Mouse (Mus musculus): ENCODE data around the gene Arpc5.
A peak's percentile ranks its signal among the peaks of the same experiment; 100 is the strongest.
"Not testable (repeated sequence)": the region's sequence is repeated elsewhere in the genome, so short reads cannot be mapped to it uniquely, and the experiment has no call there.

Gene Arpc5

DNA sequence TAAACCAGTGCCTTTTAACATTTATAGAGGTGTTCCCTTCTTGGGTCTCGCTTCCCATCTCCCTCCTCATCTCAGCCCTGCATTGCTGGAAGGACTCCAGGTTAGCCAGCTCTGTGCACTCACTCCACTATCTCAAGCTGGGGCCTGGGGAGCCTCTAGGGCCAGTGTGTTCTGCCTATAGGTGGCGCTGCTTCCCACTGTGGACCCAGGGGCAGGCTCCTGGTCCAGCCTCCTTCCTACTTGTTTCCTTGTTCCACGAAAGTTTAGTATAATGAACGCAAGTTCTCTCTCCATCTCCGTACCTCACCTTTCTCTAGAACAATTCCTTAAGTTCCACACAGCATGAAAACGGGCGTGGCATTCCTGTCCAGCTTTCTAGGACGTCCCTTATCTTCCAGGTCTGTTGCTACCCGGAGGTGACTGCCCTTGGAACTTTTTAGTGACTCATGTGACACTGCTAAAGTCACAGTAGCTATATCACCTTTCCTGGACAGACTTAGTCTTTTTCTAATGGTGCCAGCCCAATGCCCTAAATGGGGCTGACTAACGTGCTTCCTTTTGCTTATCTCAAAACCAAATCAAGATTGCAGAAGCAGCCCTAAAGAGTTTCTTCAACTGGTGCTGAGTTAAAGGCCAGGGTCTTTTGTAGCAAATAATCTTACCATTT is 12.9 kb downstream of the Arpc5 start:
- peak; percentile 55 to 59 for DNase-seq (ENCODE audit: low spot score in 2 of 2)

DNA sequence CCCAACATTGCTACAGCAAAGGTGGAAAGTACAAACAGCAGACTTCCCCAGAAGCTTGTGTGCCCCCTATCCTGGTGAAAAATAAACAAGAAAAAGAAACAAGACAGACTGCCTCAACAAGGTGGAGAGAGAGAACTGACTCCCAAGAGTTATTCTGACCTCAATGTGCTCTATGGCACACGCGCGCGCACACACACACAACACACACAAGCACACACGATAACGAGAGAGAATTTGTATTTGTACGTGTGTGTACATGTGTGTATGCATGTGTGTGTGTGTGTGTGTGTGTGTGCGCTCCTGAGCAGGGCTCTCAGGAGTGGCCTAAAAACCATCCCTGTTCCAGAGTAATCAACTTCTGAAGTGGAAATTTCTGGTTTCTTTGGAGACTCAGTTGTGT is 18.3 kb downstream of the Arpc5 start:
- no peak for DNase-seq (ENCODE audit: low spot score in 2 of 2)

DNA sequence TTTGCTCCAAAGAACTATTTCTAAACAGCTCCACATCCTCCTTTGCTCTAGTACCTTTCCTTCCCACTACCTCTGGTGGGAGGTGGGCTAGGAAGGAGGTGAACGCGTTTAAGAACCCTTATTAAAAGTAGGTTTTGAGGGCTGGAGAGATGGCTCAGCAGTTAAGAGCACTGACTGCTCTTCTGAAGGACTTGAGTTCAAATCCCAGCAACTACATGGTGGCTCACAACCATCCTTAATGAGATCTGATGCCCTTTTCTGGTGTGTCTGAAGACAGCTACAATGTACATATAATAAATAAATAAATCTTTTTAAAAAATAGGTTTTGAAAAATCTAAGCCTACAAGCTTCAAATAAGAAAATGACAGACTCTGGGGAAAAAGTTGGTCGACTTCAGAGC is 19.1 kb downstream of the Arpc5 start:
- not testable (repeated sequence) for DNase-seq (ENCODE audit: low spot score in 2 of 2)

DNA sequence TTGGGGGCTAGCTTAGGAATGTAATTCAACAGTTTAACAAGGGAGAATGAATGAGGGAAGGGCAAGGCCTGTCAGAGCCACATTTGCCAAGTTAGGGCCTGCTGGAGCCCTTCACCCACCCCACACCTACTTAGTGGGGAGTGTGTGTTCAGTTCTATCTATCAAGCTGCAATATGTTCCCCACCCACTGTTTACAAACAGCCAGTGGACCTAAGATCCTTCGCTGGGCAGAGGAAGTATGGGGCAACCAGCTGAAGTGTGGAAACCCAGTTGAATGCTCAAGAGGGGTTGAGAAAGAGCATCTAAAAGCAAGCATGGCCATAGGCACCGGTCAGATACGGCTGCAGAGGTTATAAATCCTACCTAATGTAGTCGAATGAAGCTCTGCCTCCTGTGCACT is 20.6 kb downstream of the Arpc5 start:
- DNase-seq (ENCODE audit: low spot score in 2 of 2): no peak

DNA sequence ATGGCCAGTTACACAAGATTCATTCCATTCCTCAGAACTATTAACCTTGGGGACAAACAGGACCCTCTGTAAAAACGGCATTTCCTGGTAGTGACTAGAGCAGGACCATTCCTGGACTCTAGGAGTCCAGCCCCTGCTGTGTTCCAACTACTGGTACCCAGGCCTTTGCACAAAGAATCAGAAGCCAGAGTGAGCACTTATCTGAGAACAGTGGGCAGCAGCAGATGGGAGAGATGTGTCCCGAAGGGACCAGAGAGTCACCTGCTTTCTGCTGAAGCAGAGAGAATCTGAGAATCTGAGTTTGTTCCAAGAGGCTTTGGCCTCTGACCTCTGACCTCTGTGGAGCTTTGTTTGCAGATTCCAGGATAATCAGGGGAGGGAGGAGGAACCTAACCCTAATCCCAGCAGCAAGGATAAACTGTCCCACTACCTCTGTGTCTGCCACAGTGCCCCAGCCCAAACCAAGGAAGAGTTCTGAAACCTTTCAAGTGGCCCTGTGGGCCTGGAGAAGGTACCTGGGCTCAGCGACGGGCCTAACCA is 21.8 kb downstream of the Arpc5 start:
- DNase-seq (ENCODE audit: low spot score in 2 of 2): no peak

DNA sequence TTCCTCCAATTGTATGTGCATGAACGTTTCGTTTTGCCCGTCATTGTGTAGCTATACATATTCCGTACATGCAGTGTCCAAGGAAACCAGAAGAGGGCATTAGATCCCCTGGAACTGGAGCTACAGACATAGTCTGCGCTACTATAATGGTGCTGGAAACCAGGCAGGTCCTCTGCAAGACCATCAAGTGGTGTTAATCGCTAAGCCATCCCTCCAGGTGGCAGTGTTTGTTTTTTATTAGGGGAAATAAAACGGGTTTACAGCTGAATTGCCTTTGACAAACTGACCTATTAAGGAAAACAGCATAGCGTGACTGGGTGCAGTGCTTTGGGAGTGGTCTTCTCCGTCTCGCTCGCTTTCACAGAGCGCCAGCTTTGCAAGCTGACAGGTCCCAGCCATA is 23.9 kb downstream of the Arpc5 start:
- DNase-seq (ENCODE audit: low spot score in 2 of 2): peak; percentile 46 to 64

DNA sequence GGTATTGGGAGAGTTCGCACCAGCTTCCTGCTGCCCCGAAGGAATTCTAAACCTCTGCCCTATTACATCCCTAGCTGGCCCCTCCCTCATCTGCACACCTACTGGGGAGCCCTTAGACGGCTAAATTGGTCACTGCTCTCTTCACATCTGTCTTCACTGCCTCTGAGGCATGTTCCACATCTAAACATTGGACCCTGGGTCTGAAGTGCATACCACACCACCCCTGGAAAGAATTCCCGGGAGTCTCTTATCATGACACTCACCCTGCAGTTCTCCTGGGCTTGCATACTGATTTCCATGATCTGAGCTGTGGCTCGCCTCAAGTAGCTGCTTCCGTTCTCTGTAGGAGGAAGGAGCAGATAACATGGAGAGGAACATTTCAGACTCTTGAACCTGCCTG is 24.5 kb downstream of the Arpc5 start:
- DNase-seq (ENCODE audit: low spot score in 2 of 2): no peak

DNA sequence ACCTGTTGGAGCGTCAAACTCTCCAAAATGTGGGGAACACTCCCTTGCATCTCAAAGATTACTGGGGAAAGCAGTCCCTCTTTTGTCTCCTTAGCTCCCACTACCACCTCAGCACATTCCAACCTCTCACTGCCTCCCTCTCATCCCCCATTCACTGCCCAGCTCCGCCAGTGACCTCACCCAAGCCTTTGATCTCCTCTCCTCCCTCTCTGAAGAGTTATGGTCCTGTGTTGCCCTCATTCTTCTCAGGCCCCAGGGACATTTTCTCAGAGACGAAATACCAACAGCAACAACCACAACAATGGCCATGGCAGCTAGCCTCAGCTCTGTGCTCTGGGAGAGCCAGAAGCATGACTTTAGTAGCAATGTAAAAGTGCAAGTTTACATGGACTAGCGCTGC is 24.9 kb downstream of the Arpc5 start:
- no peak for DNase-seq (ENCODE audit: low spot score in 2 of 2)

DNA sequence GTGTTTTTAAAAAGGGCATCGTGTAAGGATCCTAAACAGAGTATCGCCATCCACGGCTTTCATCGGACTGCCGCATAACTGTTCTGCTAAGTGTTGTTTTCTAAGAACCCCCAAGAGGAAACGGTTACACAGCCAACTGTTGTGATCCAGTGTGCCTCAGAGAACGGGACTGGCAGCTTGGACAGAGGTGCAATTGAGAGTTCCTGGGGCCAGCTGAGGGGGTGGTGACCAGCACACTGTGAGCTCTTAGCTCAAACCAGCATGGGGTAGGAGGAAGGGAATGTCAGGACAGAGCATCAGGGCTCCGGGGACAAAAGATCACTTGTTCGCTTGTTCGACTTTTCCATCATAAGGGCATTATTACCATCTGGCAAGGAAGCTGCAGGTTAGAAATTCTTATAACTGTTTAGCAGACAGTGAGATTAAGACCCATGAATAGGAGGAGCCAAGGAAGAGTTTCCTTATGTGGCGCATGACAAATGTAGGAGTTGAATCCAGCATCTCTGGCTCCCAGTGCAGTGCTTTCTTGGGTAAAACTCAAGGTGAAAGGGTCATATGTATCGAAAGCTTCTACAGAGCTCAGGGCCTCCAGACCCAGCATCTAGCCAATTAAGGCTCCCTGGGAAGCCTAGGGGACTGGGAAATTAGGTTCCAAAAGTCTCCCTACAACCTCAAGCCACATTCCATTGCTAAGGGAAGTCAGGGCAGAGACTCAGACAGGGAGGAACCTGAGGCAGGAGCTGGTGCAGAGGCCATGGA is 26.6 kb downstream of the Arpc5 start:
- no peak for DNase-seq (ENCODE audit: low spot score in 2 of 2)

DNA sequence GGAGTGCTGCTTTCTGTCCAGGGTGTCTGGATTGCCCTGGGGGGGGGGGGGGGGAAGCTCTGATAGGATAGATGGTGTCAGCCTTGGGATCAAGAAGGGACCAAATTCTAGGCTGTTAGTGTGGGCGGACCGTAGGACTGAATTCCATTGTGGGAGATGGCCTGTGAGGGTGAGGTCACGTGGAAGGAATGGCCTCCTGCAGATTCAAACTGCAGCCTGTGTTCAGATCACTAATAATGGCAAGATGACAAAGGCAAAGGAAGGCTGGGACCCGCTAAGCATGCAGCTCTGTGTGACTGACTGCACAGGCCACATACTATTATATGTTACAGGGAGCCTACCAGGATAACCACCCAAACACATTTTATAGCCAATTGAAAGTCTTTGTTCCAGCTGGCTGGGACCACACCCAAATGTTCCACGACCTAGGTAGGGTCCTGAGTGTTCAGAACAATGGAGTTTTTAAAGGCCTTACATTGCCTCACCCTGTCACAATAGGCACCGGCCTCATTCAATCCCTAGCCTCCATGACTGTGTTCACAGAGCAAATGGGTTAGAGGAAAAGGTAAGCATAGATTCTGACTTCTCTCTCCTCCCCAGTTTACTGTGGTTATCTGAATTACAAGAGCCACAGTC is 27.3 kb downstream of the Arpc5 start:
- DNase-seq (ENCODE audit: low spot score in 2 of 2): no peak

DNA sequence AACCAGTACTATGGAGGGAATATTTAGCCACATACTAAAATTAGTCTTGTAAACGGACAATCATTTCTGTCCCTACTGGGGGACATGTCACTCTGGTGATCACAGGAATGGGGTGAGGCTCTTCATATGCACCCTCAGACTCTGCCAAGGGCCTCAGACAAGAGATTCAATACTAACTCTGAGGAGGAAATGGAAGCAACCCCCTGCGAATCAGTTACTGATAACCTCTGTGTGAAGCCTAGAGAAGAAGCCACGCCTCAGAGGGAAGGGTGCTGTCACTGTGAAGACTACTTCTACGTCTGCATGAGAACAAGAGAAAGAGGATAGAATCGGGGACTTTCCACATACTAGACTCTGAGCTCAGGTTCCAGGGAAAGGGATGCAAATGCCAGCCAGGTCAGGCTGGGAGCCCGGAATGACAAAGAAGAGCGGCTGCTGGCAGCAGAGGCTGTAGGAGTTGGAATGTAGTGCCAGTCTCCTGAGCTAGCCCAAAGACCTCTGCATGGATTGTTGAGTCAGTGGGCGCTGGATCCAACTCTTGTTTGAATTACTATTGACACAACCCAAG is 29.4 kb downstream of the Arpc5 start:
- no peak for DNase-seq (ENCODE audit: low spot score in 2 of 2)

DNA sequence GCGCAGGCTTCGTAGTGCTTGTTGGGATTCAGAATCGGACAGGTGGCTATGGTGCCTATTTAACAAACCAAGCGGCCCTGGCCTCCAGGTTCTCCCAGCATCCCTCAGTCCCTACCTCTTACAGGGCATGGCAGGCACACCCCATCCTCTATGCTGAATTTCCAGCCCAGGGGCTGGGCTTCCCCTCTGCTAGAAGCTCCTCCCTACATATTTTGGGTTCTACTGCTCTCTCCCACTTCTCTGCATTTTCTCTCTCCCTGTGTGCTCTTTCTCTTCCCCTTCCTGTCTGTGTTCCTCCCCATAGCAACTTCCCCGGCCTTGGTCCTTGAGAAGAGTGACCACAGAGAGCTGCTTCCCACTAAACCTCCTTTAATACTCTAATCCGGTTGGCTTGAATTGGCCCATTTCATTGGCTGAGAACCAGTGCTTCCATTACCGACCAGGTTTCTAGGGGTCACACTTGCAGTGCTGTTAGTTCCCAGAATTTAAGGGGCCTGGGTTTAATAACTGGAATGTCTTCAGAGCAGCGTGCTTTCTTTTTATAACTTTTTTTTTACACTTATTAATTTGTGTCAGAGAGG is 30.4 kb downstream of the Arpc5 start:
- no peak for DNase-seq (ENCODE audit: low spot score in 2 of 2)

DNA sequence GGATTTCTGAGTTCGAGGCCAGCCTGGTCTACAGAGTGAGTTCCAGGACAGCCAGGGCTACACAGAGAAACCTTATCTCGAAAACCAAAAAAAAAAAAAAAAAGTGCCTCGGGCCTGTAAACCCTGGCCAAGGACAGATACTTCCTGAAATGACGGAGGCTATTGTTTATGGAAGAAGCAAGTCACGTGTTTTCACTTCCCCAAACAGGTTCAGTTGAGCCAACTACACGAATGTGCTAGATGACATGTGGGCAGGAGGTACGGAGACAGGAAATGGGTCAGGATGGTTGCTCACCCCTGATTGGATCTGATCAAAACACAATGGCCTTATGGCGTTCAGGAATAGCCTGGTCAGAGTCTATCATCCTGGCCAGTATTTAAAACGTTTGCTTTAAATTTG is 31.8 kb downstream of the Arpc5 start:
- DNase-seq (ENCODE audit: low spot score in 2 of 2): peak; percentile 63 to 77

DNA sequence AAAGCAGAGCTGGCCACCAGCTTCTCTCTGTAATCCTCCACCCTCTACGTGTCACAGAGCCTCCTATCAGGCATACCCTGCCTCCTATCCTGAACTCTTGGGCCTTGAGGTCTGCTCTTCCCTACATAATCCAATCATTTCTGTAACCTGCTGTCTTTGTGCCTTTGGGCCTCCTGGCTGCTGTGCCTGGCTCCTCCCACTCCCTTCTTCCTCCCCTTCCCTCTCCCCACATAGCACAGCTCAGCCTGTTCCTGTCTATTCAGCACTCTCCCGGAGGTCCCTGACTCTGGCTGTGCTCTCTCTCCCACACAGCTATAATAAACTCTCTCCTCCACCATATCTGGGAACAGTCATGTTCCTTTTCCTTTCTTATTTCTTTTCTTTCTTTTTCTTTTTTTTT is 33.6 kb downstream of the Arpc5 start, which contains the start of gene Ncf2:
Ncf2 (plus strand) TSS at position 298 of the 400 bp plus-strand sequence.
- DNase-seq (ENCODE audit: low spot score in 2 of 2): no peak

DNA sequence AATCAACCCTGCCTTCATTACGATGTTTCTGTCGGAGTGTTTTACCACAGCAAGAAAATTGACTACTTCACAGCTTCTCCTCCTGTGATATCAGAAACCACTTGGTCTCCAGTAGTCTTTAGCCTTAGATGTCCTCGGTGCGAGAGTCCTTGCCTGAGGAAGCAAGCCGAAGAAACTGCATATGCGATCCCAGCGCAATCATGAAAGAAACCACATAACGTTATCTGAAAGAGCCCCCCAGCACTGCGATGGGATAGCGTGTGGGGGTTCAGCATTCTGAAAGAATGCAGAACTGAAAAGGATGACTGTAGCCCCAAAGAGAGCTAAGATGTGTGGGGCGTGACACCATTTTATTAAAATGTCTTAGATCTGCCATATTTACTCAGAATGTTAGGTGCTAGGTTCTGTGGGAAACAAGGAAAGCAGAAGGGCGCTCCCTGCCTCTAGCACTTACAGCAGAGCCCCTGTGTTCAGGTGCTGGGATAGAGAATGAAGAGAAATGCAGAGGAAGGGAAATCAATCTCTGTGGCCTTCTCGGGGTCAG is 34.4 kb downstream of the Arpc5 start:
- no peak for DNase-seq (ENCODE audit: low spot score in 2 of 2)

DNA sequence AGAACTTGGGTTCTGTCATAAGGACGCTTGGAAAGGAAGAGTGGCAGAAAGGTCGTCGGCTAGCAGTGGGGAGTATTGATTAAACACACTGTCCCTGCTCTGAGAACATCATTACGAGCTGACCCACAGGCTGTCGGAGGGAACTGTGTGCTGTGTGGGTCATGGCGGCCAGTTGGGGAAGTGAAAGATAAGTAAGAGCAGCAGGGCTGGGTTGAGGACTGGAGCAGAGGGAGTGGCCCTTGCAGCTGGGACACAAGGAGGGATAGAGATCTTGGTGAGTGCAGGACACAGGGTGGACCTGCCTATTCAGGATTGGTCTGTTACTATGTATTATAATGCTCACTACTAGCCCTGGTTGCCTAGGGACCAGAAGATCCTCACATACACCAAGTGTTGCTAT is 38.6 kb downstream of the Arpc5 start:
- peak in 1 of 2 experiments; percentile 26 for DNase-seq (ENCODE audit: low spot score in 2 of 2)

DNA sequence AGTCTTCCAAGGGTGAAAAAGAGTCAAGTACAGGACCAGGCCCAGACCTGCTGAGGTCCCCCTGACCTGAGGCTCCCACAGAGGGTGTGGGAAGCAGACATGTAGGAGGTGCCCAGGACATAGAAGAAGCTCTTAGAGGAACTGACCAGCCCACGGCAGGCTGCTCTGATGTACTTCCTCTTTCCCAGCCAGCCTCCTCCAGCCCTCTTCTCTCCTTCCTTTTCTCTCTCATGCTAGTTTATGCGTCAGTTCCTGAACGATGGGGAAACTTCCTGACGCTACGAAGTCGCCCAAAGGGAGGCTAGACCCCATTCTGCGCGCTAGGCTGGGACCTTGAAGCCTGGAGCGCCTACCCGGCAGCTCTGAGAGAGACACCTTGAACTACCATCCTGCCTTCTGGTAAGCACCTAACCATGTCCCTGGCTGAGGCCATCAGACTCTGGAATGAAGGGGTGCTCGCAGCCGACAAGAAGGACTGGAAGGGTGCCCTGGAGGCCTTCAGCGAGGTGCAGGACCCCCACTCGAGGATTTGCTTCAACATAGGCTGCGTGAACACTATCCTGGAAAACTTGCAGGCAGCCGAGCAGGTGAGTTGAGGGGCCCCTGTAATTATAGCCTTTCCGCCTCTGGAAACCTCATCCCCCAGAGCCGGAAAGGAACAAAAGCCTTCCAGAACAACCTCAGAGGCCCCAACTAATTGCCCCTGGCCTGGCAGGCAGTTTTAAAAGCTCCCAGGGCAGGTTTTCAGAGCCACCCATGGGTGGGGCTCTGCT is 41.5 kb downstream of the Arpc5 start:
- peak; percentile 67 to 74 for DNase-seq (ENCODE audit: low spot score in 2 of 2)

DNA sequence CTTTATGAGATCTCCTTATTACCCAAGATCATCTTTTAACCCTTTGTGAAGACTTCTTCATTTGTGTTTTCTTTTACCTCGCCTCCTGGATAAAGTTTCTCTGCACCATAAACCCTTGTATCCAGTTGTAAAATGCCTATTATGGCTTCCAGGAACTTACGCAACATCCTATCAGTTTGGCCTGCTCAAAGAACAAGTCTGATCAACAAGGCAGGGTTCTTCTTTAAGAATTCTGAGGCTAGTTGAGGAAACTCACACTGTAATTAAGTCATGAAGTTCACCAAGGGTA is 42.0 kb downstream of the Arpc5 start:
- no peak for DNase-seq (ENCODE audit: low spot score in 2 of 2)

DNA sequence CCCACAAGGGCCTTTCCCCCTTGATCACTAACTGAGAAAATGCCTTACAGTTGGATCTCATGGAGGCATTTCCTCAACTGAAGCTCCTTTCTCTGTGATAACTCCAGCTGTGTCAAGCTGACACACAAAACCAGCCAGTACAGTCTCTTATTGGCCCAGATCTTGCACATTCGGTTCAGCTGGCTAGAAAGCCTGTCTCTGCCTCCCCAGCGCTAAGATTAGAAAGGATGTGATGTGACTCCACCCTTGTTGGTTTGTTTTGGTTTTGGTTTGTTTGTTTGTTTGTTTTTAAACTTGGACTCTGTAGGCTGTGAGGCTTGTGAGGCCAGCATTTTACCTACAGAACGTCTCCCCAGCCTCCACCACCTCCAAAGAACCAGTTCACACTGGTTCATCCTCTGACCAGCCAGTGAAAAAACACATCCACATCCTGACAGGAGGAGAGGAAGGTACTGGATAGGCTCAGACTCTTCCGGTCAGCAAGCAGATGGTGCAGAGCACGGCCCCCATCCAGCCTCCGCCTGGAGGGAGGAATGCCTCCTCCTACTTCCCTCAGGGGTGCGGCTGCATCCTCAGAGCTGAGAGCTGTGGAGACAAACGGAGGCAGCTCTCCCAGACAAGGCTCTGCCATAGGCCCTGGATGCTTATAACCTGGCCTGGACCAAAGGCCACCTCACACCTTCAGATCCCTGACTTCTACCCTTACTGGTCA is 43.4 kb downstream of the Arpc5 start:
- no peak for DNase-seq (ENCODE audit: low spot score in 2 of 2)
